Mouse (Mus musculus) CD4-positive, CD25-positive, alpha-beta regulatory T cell, adult 4 months (primary cell): Measurements from ENCODE around the gene Inmt. TPM values are rescaled to one million over a fixed set of nuclear protein-coding genes. Genes with fewer than 3 reads are reported as not detected.
A peak's percentile ranks its signal among the peaks of the same experiment; 100 is the strongest.

ENCODE experiments used
- ATAC-seq: one replicate; pipeline ENCODE4 v1.8.0; 2017
- polyA plus RNA-seq, 2 experiments: library from polyadenylated mRNA; unstranded; fragments of 100-300 nt; shearing (Covaris generic); gene quantifications; one replicate each; pipeline ENCODE4 v1.2.1; 2017

The Inmt gene
- polyA plus RNA-seq, 2 experiments from 2014 or later = not detected

DNA sequence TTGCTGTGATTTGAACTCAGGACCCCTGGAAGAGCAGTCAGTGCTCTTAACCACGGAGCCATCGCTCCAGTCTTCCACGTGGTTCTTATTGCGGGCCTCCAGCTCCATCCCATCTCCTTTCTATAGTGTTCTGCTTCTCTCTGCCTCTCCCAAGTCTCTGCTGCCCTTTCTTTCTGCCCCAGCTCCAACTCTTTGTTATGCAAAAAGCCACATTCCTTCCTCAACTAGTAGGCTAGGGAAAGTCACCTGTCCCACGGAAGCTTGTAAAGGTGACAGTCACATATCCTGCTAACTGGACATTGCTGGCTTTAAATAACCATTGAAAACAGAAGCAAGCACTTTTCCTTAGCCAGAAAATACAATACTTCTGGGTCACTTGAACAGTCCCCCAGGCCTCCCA lies 5.0 kb downstream of the Inmt start:
- no peak for ATAC-seq

DNA sequence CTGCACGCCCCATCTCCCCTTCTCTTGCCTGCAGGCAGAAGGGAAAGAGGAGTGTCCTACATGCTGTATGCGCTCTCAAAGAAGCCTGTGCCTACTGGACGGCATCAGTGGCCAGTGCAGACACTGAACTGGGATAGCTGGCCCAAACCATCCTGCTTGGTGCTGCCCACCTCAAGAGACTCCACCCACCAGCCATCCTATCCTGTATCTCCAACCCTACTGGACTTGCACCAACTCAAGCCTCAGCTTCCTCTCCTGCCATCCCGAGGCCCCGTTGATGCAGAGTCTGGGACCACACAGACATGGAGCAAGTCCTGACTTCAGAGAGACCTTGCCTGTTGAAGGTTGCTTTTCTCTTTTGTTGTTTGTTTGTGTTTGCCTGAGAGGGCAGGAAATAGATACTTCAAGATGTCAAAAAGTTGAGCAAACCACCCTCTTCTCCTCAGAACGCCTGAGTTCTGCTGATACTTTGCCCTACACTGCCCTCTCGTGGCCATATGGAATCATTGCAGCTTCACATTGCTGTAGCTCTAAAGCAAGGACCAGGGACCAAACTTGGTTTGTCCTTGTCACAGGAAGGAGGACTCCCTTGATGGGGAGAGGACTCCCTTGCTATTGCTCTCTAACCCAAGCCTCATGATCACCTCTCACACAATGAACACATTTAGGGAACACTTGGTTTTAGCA lies 7.9 kb downstream of the Inmt start:
- peak; percentile 76 for ATAC-seq

DNA sequence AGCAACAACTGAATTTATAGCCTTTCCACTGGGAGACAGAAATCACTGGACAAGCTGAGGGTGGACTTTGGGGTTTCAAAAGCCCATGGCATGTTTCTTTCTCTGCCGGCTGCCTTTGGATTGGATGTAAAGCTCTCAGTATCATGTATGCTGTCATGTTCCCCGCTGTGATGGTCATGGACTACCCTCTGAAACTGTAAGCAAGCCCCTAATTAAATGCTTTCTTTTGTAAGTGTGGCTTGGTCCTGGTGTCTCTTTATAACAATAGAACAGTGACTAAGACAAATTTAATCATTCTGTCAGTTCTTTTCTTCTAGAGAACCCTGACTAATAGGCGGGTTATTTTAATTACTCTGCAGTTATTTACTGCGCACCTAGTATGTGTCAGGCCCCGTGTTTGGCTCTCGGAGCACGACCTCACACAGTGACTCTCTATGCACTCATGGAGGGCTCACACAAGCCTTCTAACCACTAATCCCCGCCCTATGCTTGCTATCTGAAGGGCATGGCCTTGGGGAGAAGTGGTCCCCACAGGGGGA lies 11.7 kb downstream of the Inmt start:
- no peak for ATAC-seq

DNA sequence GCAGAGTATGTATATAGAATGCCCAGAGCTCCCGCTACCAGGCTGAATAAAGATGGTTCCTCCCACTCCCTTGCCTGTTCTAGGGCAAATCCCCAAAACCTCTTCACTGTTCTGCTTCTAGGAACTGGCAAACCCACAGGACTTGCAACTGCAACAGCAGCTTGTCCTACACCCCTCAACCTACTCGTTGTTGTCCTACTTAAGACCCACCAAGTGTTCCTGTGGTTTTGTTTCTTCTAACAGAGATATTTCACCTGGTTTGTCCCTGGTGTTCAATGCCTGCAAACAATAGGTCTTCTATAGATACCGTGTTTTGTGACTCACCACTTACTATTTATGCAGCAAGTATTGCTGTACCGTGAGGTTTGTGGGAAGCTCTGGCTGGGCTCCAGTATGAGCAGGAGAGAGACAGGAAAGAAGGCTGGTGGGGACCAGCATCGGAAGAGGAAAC lies 13.5 kb downstream of the Inmt start:
- no peak for ATAC-seq

DNA sequence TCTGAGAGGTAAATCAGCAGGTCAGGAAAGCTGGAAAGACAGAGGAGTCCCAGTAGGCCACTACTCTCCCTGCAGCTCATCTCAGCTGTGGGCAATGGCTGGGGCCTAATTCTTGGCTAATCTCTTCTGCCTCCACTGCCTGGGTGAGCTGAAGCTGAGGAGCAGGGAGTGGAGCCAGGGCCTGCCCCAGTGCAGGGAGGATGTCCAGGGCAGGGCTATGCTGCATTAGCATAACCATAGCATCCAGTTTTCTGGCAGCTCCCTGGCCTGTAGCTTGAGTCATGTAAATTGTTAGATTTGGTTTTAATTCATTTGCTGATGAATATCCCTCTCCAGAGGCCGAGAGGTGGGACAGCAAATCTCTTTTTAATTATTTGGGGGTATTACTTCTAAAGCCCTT lies 15.6 kb downstream of the Inmt start:
- ATAC-seq = no peak

DNA sequence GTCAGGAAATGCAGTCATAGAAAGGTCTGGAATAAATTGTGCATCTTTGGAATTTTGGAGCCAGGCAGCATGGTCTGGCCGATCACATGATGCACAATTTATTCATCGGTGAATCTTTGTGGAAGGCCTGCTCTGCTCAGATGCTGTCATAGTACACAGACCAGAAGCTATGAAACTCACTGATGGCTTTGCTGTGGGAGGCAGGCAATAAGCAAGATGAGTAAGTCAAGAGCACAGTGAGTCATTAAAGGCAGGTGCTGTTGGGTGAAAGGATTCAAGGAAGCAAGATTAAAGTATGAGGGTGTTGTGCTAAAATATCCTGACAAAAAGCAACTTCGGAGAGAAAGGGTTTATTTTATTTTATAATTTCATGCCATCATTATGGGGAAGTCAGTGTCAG lies 22.6 kb downstream of the Inmt start:
- no peak for ATAC-seq

DNA sequence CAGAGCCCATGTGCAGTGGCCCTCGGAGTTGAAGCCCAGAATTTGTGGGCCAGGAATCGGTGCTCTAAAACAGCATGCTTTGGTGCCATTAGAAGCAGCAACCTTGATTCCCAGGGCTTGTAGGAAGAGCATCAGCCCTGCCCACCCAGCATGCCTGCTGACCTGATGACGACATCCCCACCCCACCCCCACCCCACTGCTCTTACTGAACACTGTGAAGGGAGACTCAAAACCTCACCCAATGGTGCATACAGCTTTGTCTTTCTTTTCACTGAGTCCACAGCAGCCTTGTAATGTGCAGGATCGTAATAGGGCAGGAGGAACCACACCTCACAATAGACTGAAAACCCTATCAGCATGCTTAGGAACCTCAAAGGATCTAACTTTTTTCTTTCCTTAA lies 28.7 kb downstream of the Inmt start:
- no peak for ATAC-seq

DNA sequence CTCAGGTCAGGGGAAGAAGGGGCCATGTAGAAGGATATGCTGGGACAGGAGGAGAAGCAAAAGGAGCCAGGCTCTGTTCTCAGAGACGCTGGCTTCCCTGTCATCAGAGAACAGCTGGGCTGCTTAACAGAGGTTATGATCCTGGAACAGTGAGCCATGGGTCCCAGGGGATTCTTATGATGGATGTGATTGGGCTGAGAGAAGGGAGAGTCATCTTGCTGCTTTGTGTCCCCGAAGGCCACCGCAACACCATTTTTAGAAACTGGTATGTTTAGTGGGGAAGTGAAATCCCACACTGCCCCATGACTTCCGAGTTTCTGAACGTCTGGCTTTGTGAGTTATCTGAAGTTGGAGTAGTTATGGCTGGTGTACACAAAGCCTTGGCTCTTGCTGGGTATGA lies 29.6 kb downstream of the Inmt start:
- ATAC-seq = no peak

DNA sequence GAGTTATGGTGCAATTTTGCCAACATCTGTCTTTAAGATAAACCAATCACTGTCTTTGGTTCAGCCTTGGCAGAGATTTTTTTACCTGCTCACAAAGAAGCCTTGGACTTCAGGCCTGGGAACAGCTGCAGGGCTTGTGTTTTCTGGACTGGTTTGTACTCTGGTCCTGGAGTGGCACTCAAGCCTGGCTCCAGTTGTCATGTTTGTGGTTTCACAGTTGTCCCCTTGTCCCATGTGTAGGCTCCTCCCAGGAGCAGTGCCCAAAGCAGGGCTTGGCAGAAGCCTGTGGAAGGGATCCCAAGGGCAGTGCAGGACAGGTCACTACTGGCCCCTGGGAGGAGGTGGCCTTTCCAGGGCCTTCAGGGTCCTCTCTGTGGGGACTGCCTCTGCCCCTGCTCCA lies 36.5 kb downstream of the Inmt start:
- ATAC-seq = no peak

DNA sequence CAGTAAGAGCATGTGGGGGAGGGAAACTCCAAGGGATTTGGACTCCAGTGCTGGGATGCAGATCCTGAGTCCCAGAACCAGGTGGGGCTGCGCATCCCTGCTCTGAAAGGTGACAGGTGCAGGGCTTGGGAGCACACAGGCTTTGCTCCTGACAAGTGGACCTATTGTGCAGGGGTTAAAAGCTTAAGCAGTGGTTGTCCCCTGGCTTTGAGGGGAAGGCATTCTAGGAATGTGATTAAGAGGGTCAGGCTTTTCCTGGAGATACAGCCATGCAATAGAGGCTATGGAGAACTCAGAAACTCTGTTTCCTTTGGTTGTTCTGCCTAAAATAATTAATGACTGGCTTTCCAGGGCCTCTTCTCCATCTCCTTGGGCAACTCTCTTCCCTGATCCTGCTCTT lies 41.4 kb downstream of the Inmt start:
- ATAC-seq = no peak

DNA sequence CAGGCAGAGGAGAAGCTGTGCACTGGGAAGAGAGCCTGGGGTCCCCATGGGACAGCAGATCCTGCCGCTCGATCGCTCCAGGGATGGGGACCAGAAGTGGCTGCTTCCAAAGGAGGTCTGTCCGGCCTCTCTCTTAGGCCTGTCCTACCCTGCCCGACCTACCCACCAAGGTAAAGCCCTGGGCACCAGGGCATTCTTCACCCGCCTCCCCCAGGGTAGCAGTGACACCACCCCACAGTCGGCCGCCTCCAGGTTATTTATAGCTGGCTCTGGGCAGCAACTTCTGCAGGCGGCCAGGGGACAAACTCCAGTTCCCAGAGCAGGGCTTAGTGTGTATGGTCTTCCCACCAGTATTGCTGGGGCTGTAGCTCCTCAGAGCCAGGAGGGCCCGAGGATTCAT lies 42.0 kb downstream of the Inmt start, which contains the start of gene Crhr2:
Gene Crhr2, minus strand, starts transcription at position 223 of the 400 bp plus-strand sequence.
- no peak for ATAC-seq

DNA sequence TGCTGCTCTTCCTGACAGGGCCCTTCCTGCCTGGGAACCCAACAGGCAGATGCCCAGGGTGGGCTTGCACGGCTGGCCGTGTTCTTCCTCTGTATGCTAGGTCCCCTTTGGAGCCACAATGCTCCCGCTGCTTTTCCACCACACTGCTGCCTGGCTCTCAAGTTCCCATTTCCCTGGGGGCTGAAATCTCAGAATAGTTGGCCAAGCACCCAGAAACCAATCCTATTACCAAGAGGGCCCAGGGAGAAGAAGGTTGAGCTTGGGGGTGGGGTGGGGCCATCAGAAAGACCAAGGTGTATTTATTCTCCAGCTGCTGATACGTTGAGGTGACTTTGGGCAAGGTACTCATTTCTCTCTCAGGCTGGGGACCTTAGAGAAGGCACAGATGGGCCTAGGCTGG lies 43.5 kb downstream of the Inmt start:
- ATAC-seq = no peak

DNA sequence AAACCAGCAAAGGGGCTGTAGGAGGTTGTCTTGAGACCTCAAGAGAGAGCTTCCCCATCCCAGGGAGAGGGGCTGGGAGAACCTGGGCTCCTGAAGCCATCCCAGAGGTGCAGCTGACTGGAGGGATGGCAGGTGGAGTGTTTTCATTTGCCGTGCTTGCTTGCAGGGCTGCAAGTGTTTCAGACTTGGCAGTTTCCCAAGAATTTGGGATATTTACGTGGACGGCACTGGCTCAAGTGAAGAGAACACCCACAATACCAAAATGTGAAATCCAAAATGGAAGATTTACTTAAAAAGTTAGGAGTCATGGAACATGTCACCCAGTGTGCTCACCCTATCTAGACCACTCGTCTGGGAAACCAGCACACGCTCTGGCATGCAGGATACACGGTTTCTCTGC lies 44.2 kb downstream of the Inmt start:
- ATAC-seq = no peak

DNA sequence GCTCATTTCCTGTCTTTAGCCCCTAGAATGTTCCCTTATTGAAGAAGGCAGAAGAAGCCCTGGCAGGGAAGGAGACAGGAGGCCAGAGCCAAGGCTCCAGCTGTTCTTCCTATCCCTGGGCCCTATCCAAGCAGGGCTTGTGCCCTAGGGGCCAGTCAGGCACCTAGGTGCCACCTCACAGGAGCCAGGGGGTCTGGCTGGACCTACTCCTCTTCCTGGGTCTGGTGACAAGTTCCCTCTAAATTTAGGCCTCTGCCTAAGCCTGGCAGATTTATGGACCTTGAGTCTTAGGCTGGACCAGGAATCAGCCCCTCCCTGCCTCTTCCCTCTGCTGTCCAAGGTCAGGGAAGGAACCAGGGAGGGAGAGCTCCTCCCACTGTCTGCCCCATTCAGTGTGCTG lies 46.5 kb downstream of the Inmt start:
- ATAC-seq = no peak

DNA sequence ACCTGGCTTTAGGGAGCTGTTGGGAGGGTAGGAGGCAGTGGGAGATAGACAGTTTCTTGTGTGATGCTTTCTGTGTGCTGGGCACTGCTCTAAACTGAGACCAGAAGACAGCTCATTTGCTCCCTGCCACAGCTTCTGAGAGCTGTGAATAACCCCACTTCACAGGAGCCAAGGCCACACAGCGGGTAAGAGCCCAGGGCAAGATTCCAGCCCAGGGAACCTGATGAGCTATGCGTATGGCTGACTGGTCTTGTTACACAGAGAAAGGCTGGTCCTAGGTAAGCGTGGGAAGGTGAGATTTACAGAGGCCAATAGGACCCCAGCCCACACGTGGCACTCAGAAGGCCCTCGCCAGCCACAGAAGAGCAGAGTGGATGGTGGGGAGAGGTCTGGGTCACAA lies 48.3 kb downstream of the Inmt start:
- no peak for ATAC-seq

DNA sequence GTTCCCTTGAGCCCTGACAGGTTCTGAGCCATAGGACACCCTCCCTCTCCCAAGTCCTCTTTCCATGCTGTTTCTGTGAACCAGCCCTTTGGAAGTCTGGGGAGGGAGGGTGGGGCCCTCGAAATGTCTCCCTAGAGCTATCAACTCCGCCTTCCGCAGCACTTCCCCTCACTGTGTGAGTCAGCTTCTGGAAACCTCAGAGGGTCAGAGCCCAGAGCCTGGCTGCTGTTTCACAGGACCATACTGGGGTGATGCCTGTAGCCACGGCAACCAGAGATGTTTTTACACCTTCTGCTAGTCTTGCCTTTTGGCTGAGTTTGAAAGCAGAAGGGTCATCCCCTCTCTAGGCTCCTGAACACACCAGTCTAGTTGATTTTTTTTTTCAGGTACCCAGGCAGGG lies 51.8 kb downstream of the Inmt start:
- ATAC-seq = no peak

Other genes starting within 250 kb of the Inmt start
- 10 to 100 TPM; 17.0 to 18.6 TPM for gene Nod1, start 202.4 kb downstream of the Inmt start, polyA plus RNA-seq
- 10 to 100 TPM; 19.8 to 34.0 TPM for gene Ggct, start 182.1 kb downstream of the Inmt start, polyA plus RNA-seq
- gene Gars, start 137.0 kb downstream of the Inmt start, polyA plus RNA-seq = 10 to 100 TPM; 21.0 to 24.7 TPM
- gene Crhr2, start 42.0 kb downstream of the Inmt start, polyA plus RNA-seq = not detected
- under 1 TPM; 0.08 to 0.66 TPM for gene Mindy4, start 28.3 kb upstream of the Inmt start, polyA plus RNA-seq
- gene Aqp1, start 161.4 kb upstream of the Inmt start, polyA plus RNA-seq = not detected
- not detected for gene Ghrhr, start 201.3 kb upstream of the Inmt start, polyA plus RNA-seq